Mouse (Mus musculus) liver, embryonic 14.5 days (tissue): ENCODE measurements around the gene Kif24. TPM values are rescaled to one million over a fixed set of nuclear protein-coding genes. Genes with fewer than 3 reads are reported as not detected.

Source experiments
- ATAC-seq: fragments of 200-750 bp; cut with Nextera tagmentation; 2 replicates; pipeline ENCODE4 v1.8.0; 2017; ENCODE audit warnings: moderate number of reproducible peaks, mild to moderate bottlenecking, moderate library complexity; ENCODE audit not compliant: insufficient read depth
- DNase-seq, 3 experiments: peaks; one replicate each; pipeline ENCODE4 v3.0.0-alpha.2; 2012 to 2013; ENCODE audit warnings: low read depth in 3 of 3, low spot score in 3 of 3
- H3K27ac ChIP-seq: fragments of 300-500 bp; sonication (generic); 2 replicates; pipeline ENCODE4 v1.5.1; 2014; ENCODE audit warnings: moderate library complexity, mild to moderate bottlenecking, control low read depth, inconsistent platforms
- H3K27me3 ChIP-seq: fragments of 300-500 bp; sonication (generic); 2 replicates; pipeline ENCODE4 v1.6.1; 2014; ENCODE audit warnings: mild to moderate bottlenecking, low read length, moderate library complexity; ENCODE audit not compliant: control insufficient read depth, insufficient read depth
- H3K36me3 ChIP-seq: fragments of 300-500 bp; sonication (generic); replicated peaks from 2 replicates; pipeline ENCODE4 v1.6.1; 2014; ENCODE audit warnings: low read depth; ENCODE audit not compliant: control insufficient read depth, insufficient read depth
- H3K4me1 ChIP-seq, 2 experiments: fragments of 200-500 bp in 1 of 2; fragments of 300-500 bp in 1 of 2; sonication (generic) in 1 of 2; replicated peaks; 2 replicates each; pipeline ENCODE4 v1.6.1; 2012 to 2014; ENCODE audit warnings: antibody characterized with exemption in 1 of 2, inconsistent platforms in 1 of 2, low read length in 1 of 2; ENCODE audit not compliant: control insufficient read depth in 2 of 2, insufficient read depth in 2 of 2
- H3K4me2 ChIP-seq: fragments of 300-500 bp; sonication (generic); 2 replicates; pipeline ENCODE4 v1.6.1; 2014; ENCODE audit warnings: low read depth, mild to moderate bottlenecking, control low read depth, moderate library complexity
- H3K4me3 ChIP-seq, 2 experiments: fragments of 200-500 bp in 1 of 2; fragments of 300-500 bp in 1 of 2; sonication (generic) in 1 of 2; 2 replicates each; pipeline ENCODE4 v1.5.1; 2012 to 2014; ENCODE audit warnings: low read depth in 2 of 2, low read length in 2 of 2, mild to moderate bottlenecking in 2 of 2, control low read depth in 1 of 2, inconsistent platforms in 1 of 2, moderate library complexity in 1 of 2; ENCODE audit not compliant: insufficient read depth in 1 of 2
- H3K9ac ChIP-seq: fragments of 300-500 bp; sonication (generic); replicated peaks from 2 replicates; pipeline ENCODE4 v1.6.1; 2014; ENCODE audit warnings: mild to moderate bottlenecking, control low read depth, moderate library complexity
- H3K9me3 ChIP-seq: fragments of 300-500 bp; sonication (generic); 2 replicates; pipeline ENCODE4 v1.6.1; 2016; ENCODE audit warnings: low read length, mixed read lengths; ENCODE audit not compliant: control insufficient read depth
- CTCF ChIP-seq: IDR thresholded peaks from 2 replicates; pipeline ENCODE4 v1.5.1; 2016; ENCODE audit warnings: antibody characterized with exemption, low read depth, control low read depth
- EP300 ChIP-seq: IDR thresholded peaks from 2 replicates; pipeline ENCODE4 v1.6.1; 2016; ENCODE audit warnings: antibody characterized with exemption, low read depth
- WGBS: fragments of 180-500 bp; shearing (Covaris S2); extraction: QIAGEN DNeasy Blood & Tissue Kit; methylation state at CpG from one replicate; pipeline ENCODE4 v1.1.7; 2014; ENCODE audit not compliant: insufficient replicate concordance; 5-methylcytosine and 5-hydroxymethylcytosine counted together
- polyA plus RNA-seq, 2 experiments: library from polyadenylated mRNA; depleted of rRNA in 1 of 2; stranded (reverse) in 1 of 2; unstranded in 1 of 2; fragments of >200 nt; fragmentation: Nextera tagmentation in 1 of 2; extraction: Ambion mirVana in 1 of 2; gene quantifications; 2 replicates each; pipeline versions ENCODE4 v1.2.1 to v1.2.3; 2012 to 2014

Kif24 gene
- polyA plus RNA-seq, 2 experiments: 4.0 to 4.2 TPM

DNA sequence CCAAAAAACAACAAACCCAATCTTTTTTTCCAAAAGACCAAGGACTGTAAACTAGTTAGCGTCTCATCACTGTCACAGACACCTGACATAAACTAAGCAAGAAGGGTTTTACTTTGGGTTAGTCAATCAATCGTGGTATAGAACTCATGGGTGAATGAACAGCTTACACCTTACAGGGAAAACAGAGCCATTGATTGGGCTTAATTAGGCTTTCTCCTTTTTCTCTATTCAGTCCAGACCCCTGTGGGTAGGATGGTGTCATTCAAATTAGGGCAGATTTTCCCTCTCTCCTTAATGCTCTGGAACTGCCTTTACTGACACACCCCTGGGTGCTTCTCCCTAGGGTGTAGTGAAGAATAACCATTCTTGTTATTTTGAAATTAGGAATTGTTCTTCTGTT lies 107.5 kb downstream of the Kif24 start:
- Histone ChIP-seq H3K9ac (no peak overlapping the region), H3K4me1 (peaks cover 7 to 10% of the 10 kb centered on the region in 2 experiments), H3K4me2 (no peak overlapping the region), H3K36me3 (no peaks in the 10 kb centered on the region), H3K9me3 (no peaks in the 10 kb centered on the region), H3K27me3 (no peaks in the 10 kb centered on the region), H3K27ac (no peak overlapping the region), H3K4me3 (no peak overlapping the region)
- no peak for DNase-seq
- TF ChIP-seq CTCF (no peak), EP300 (no peak)
- no peak for ATAC-seq
- 80% methylated on average over 2 of the region's 2 CpGs for WGBS

DNA sequence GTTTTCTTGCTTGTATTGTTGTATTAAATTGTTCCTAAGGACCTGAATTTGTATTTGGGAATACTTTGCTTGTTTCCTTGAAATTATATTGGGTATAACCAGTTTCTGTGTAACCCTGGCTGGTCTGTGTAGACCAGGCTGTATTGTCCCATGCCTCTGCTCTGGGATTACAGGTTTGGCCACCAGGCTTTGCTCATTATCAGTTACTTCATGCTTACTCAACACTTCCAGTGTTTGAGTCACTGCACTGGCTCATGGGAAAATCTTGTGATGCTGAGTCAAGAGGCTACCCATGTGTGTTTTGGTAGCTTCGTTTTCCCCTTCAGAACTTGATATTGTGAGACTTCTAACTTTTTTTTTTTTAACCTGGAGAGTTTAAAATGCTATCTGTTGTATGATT lies 111.4 kb downstream of the Kif24 start:
- WGBS: 83% methylated on average over 1 of the region's 1 CpGs
- peak; percentile 44 for ATAC-seq

GRCm38 (mm10) chr4:41352758-41353157 lies 111.9 kb downstream of the Kif24 start:
- DNase-seq: peak in 2 of 3 experiments; percentile 55 to 58
- Histone ChIP-seq H3K4me2 (no peak overlapping the region; the same call in 1 of the 2 replicates), H3K36me3 (no peaks in the 10 kb centered on the region), H3K4me1 (peaks cover 13 to 14% of the 10 kb centered on the region in 2 experiments), H3K27ac (peak overlapping the region; percentile 19), H3K27me3 (no peaks in the 10 kb centered on the region), H3K9ac (no peak overlapping the region), H3K4me3 (no peak overlapping the region), H3K9me3 (no peaks in the 10 kb centered on the region)
- TF ChIP-seq CTCF (no peak), EP300 (peak; percentile 66)
- 43% methylated on average over 4 of the region's 4 CpGs for WGBS
- ATAC-seq: peak; percentile 57

More for the DNA sequence above, 111.4 kb downstream of the Kif24 start:
- Histone ChIP-seq H3K4me3 (no peak overlapping the region), H3K9me3 (no peaks in the 10 kb centered on the region), H3K9ac (no peak overlapping the region), H3K4me1 (peaks cover 9 to 14% of the 10 kb centered on the region in 2 experiments), H3K4me2 (no peak overlapping the region; the same call in 1 of the 2 replicates), H3K36me3 (no peaks in the 10 kb centered on the region), H3K27ac (peak overlapping the region; percentile 1), H3K27me3 (no peaks in the 10 kb centered on the region)
- TF ChIP-seq EP300 (no peak), CTCF (peak; percentile 33; the same call in 1 of the 2 replicates)
- DNase-seq: no peak

DNA sequence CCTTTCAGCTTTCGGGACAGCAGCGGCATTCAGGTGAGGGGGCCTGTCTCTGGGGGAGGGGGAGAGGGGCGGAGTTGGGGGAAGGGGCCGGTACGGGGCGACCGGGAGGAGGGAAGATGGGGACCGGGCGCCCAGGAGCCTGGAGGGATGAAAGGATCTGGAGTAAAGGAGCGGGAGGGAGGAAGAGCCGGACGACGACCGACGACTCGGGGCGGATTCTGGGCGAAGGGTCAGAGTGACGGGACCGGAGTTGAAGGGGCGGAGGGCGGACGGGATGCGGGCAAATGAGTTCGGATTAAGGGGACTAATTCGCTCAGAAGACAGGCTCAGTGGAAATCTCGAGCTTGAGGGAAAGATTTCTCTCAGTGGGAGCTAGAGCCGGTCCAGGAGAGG lies 115.5 kb downstream of the Kif24 start:
- Histone ChIP-seq H3K27ac (peak overlapping the region; percentile 64), H3K4me2 (peak overlapping the region; percentile 79), H3K9me3 (no peaks in the 10 kb centered on the region), H3K4me3 (peak overlapping the region; percentile 80 to 97), H3K36me3 (no peaks in the 10 kb centered on the region), H3K9ac (peak overlapping the region; percentile 98), H3K27me3 (no peaks in the 10 kb centered on the region), H3K4me1 (peaks cover 13 to 20% of the 10 kb centered on the region in 2 experiments)
- under 1% methylated on average over 28 of the region's 28 CpGs for WGBS
- TF ChIP-seq CTCF: no peak
- TF ChIP-seq EP300: no peak
- DNase-seq (no peak), ATAC-seq (peak; percentile 54)

- TF ChIP-seq CTCF (0 out of 2 replicates have a peak, but pooled peaks have one; percentile 1), EP300 (0 out of 2 replicates have a peak, but pooled peaks have one; percentile 20)
- H3K27me3 ChIP-seq: no peaks in the 10 kb centered on the region
- WGBS: under 1% methylated on average over 31 of the region's 31 CpGs
- H3K36me3 ChIP-seq: no peaks in the 10 kb centered on the region
- ATAC-seq: peak; percentile 88
- H3K4me1 ChIP-seq: peaks cover 13 to 20% of the 10 kb centered on the region in 2 experiments
- peak; percentile 92 to 96 (median 92) for DNase-seq
- H3K27ac ChIP-seq: peak within 1 kb of the TSS; percentile 64
- peak within 1 kb of the TSS; percentile 79 for H3K4me2 ChIP-seq
- peak within 1 kb of the TSS; percentile 98 for H3K9ac ChIP-seq
- H3K4me3 ChIP-seq: peak within 1 kb of the TSS; percentile 80 to 97
- H3K9me3 ChIP-seq: no peaks in the 10 kb centered on the region
Measured at GRCm38 (mm10) chr4:41348584-41349198, 116.0 kb downstream of the Kif24 start, which contains the start of gene Ubap1. Ubap1 (plus strand) TSS chr4:41348996.
